Mouse (Mus musculus) forebrain, postnatal 0 days (tissue): ENCODE measurements around the gene Nmi. TPM values are rescaled to one million over a fixed set of nuclear protein-coding genes. Genes with fewer than 3 reads are reported as not detected.
A peak's percentile ranks its signal among the peaks of the same experiment; 100 is the strongest.

Experiments used
- ATAC-seq: fragments of 200-750 bp; cut with Nextera tagmentation; 2 replicates; pipeline ENCODE4 v1.8.0; 2017; ENCODE audit warnings: mild to moderate bottlenecking, moderate library complexity
- DNase-seq: peaks from one replicate; pipeline ENCODE4 v3.0.0-alpha.2; 2015
- H3K27ac ChIP-seq: fragments of 300-500 bp; sonication (generic); 2 replicates; pipeline ENCODE4 v1.5.1; 2014; ENCODE audit warnings: low read depth, mild to moderate bottlenecking, antibody characterized with exemption, low read length, moderate library complexity, mixed read lengths
- H3K27me3 ChIP-seq: fragments of 300-500 bp; sonication (generic); 2 replicates; pipeline ENCODE4 v1.6.1; 2014; ENCODE audit warnings: mild to moderate bottlenecking, low read length, mixed read lengths; ENCODE audit not compliant: insufficient read depth
- H3K36me3 ChIP-seq: fragments of 300-500 bp; sonication (generic); 2 replicates; pipeline ENCODE4 v1.6.1; 2014; ENCODE audit warnings: mild to moderate bottlenecking, moderate library complexity; ENCODE audit not compliant: insufficient read depth
- H3K4me1 ChIP-seq: fragments of 300-500 bp; sonication (generic); 2 replicates; pipeline ENCODE4 v1.6.1; 2014; ENCODE audit warnings: antibody characterized with exemption; ENCODE audit not compliant: insufficient read depth
- H3K4me2 ChIP-seq: fragments of 300-500 bp; sonication (generic); 2 replicates; pipeline ENCODE4 v1.6.1; 2014; ENCODE audit warnings: low read depth, mild to moderate bottlenecking, moderate library complexity
- H3K4me3 ChIP-seq: fragments of 300-500 bp; sonication (generic); 2 replicates; pipeline ENCODE4 v1.5.1; 2014; ENCODE audit warnings: low read depth, low read length, mixed read lengths
- H3K9ac ChIP-seq: fragments of 300-500 bp; sonication (generic); 2 replicates; pipeline ENCODE4 v1.6.1; 2014; ENCODE audit warnings: mild to moderate bottlenecking
- H3K9me3 ChIP-seq: fragments of 300-500 bp; sonication (generic); 2 replicates; pipeline ENCODE4 v1.6.1; 2016; ENCODE audit warnings: low read length
- CTCF ChIP-seq: sonication (generic); IDR thresholded peaks from 2 replicates; pipeline ENCODE4 v1.5.1; 2016; ENCODE audit warnings: antibody characterized with exemption, control low read depth, low read depth
- WGBS: fragments of 180-500 bp; shearing (Covaris S2); extraction: QIAGEN DNeasy Blood & Tissue Kit; methylation state at CpG from one replicate; pipeline ENCODE4 v1.1.7; 2014; 5-methylcytosine and 5-hydroxymethylcytosine counted together
- polyA plus RNA-seq: library from polyadenylated mRNA; unstranded; fragments of >200 nt; fragmentation: Nextera tagmentation; extraction: Ambion mirVana; gene quantifications from 2 replicates; pipeline ENCODE4 v1.2.1, GENCODE M21; 2015
- total RNA-seq: library from RNA; depleted of rRNA; stranded (reverse); fragments of >200 nt; gene quantifications from 2 replicates; pipeline ENCODE4 v1.2.3, GENCODE M21; 2014

The Nmi gene
- total and polyA plus RNA-seq, 2 experiments from 2014 or later = 3.0 to 7.3 TPM

- Histone ChIP-seq H3K9me3 (0 out of 2 replicates have a peak, but pooled peaks cover 5% of the 10 kb centered on the region), H3K4me3 (no peak overlapping the region), H3K9ac (no peak overlapping the region), H3K4me2 (peak overlapping the region; percentile 13; the same call in 1 of the 2 replicates), H3K4me1 (no peaks in the 10 kb centered on the region), H3K27ac (no peak overlapping the region), H3K36me3 (no peaks in the 10 kb centered on the region), H3K27me3 (no peaks in the 10 kb centered on the region)
- WGBS = 46% methylated on average over 11 of the region's 11 CpGs
- no peak for TF ChIP-seq CTCF
- ATAC-seq (0 out of 2 replicates have a peak, but pooled peaks have one; percentile 10), DNase-seq (no peak)
Observed at GRCm38 (mm10) chr2:51981630-51982029, 8.3 kb upstream of the Nmi start.

- no peaks in the 10 kb centered on the region for H3K4me1 ChIP-seq
- no peaks in the 10 kb centered on the region for H3K9me3 ChIP-seq
- H3K4me3 ChIP-seq = peak overlapping the region; percentile 57
- H3K36me3 ChIP-seq = no peaks in the 10 kb centered on the region
- TF ChIP-seq CTCF = no peak
- ATAC-seq (peak; percentile 84), DNase-seq (peak; percentile 57)
- WGBS = 3% methylated on average over 40 of the region's 40 CpGs
- peak overlapping the region; percentile 66; the same call in 1 of the 2 replicates for H3K27ac ChIP-seq
- no peaks in the 10 kb centered on the region for H3K27me3 ChIP-seq
- peak overlapping the region; percentile 88 for H3K4me2 ChIP-seq
- peak overlapping the region; percentile 53 for H3K9ac ChIP-seq
Observed at GRCm38 (mm10) chr2:51972641-51973409, 469 bp downstream of the Nmi start.

GRCm38 (mm10) chr2:51972142-51972541 lies 1.2 kb downstream of the Nmi start:
- no peaks in the 10 kb centered on the region for H3K4me1 ChIP-seq
- no peak overlapping the region for H3K27ac ChIP-seq
- peak overlapping the region; percentile 88 for H3K4me2 ChIP-seq
- DNase-seq (no peak), ATAC-seq (no peak; the same call in 1 of the 2 replicates)
- peak overlapping the region; percentile 57 for H3K4me3 ChIP-seq
- no peaks in the 10 kb centered on the region for H3K36me3 ChIP-seq
- H3K9ac ChIP-seq = no peak overlapping the region
- no peaks in the 10 kb centered on the region for H3K9me3 ChIP-seq
- no peak for TF ChIP-seq CTCF
- no peaks in the 10 kb centered on the region for H3K27me3 ChIP-seq
- 51% methylated on average over 5 of the region's 5 CpGs for WGBS

GRCm38 (mm10) chr2:51970897-51971296 lies 2.4 kb downstream of the Nmi start:
- no peak for TF ChIP-seq CTCF
- no peaks in the 10 kb centered on the region for H3K4me1 ChIP-seq
- no peak for ATAC-seq
- no peaks in the 10 kb centered on the region for H3K27me3 ChIP-seq
- H3K9me3 ChIP-seq = no peaks in the 10 kb centered on the region
- no peak for DNase-seq
- 94% methylated on average over 4 of the region's 4 CpGs for WGBS
- no peak overlapping the region for H3K4me3 ChIP-seq
- H3K9ac ChIP-seq = no peak overlapping the region
- no peaks in the 10 kb centered on the region for H3K36me3 ChIP-seq
- H3K27ac ChIP-seq = no peak overlapping the region
- H3K4me2 ChIP-seq = no peak overlapping the region

GRCm38 (mm10) chr2:51967288-51967687 lies 6.0 kb downstream of the Nmi start:
- TF ChIP-seq CTCF = no peak
- ATAC-seq (no peak), DNase-seq (no peak)
- no peak overlapping the region for H3K4me2 ChIP-seq
- no peaks in the 10 kb centered on the region for H3K9me3 ChIP-seq
- H3K36me3 ChIP-seq = no peaks in the 10 kb centered on the region
- H3K27me3 ChIP-seq = no peaks in the 10 kb centered on the region
- WGBS = 81% methylated on average over 3 of the region's 3 CpGs
- no peak overlapping the region for H3K27ac ChIP-seq
- H3K4me3 ChIP-seq = no peak overlapping the region
- H3K9ac ChIP-seq = no peak overlapping the region
- no peaks in the 10 kb centered on the region for H3K4me1 ChIP-seq

GRCm38 (mm10) chr2:51953648-51954204 lies 19.6 kb downstream of the Nmi start:
- ATAC-seq (no peak), DNase-seq (no peak)
- Histone ChIP-seq H3K9me3 (no peaks in the 10 kb centered on the region), H3K27ac (no peak overlapping the region), H3K4me3 (no peak overlapping the region), H3K36me3 (no peaks in the 10 kb centered on the region), H3K9ac (no peak overlapping the region), H3K4me2 (no peak overlapping the region), H3K4me1 (no peaks in the 10 kb centered on the region), H3K27me3 (no peaks in the 10 kb centered on the region)
- 89% methylated on average over 7 of the region's 7 CpGs for WGBS
- no peak for TF ChIP-seq CTCF

GRCm38 (mm10) chr2:51950876-51951275 lies 22.4 kb downstream of the Nmi start:
- Histone ChIP-seq H3K4me1 (no peaks in the 10 kb centered on the region), H3K27ac (no peak overlapping the region), H3K27me3 (no peaks in the 10 kb centered on the region), H3K9me3 (no peaks in the 10 kb centered on the region), H3K36me3 (no peaks in the 10 kb centered on the region), H3K9ac (no peak overlapping the region), H3K4me3 (no peak overlapping the region), H3K4me2 (no peak overlapping the region)
- DNase-seq (no peak), ATAC-seq (no peak)
- 33% methylated on average over 1 of the region's 1 CpGs for WGBS
- TF ChIP-seq CTCF = no peak
